Mouse (Mus musculus): Measurements from ENCODE around the gene Hsd11b2. TPM values are rescaled to one million over a fixed set of nuclear protein-coding genes. Genes with fewer than 3 reads are reported as not detected.
"Not testable (repeated sequence)": the region's sequence is repeated elsewhere in the genome, so short reads cannot be mapped to it uniquely, and the experiment has no call there.

The Hsd11b2 gene
- total RNA-seq, 2 experiments from 2014 or later, result 0.11 TPM; not detected in 1

DNA sequence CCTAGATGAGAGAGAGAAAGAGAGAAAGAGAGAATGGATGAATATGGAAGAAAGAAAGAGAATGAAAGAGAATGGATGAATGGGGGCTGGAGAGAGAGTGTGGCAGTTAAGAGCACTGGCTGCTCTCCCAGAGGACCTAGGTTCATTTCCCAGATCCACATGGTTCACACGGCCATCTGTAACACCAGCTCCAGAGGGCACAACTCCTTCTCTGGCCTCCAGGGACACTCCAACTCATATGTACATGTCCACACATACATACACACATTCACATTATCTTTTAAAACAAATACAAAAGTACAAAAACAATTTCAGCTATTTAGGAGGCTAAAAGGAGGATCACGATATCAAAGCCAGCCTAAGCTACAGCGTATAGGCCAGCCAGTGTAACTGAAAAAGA lies 44.3 kb downstream of the Hsd11b2 start:
- DNase-seq (ENCODE audit: low spot score), result no peak

DNA sequence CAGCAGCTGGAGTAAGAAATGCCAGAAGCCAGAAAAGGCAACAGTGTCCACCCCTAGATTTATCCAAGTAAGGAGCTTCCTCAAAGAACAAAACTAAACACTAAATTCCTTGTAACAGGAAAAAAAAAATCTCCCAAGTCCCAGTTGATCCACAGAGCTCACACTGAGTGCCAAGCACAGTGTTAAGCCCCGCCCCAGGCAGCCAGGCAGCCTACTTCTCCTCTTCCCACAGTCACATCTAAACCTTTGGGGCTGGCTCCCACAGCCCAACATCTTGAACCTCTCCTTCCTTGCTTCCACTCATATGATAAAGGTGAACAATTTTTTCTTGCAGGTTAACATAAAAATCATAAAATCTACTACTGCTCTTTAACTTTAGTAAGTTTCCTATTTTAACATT lies 45.3 kb downstream of the Hsd11b2 start:
- DNase-seq (ENCODE audit: low spot score), result no peak

DNA sequence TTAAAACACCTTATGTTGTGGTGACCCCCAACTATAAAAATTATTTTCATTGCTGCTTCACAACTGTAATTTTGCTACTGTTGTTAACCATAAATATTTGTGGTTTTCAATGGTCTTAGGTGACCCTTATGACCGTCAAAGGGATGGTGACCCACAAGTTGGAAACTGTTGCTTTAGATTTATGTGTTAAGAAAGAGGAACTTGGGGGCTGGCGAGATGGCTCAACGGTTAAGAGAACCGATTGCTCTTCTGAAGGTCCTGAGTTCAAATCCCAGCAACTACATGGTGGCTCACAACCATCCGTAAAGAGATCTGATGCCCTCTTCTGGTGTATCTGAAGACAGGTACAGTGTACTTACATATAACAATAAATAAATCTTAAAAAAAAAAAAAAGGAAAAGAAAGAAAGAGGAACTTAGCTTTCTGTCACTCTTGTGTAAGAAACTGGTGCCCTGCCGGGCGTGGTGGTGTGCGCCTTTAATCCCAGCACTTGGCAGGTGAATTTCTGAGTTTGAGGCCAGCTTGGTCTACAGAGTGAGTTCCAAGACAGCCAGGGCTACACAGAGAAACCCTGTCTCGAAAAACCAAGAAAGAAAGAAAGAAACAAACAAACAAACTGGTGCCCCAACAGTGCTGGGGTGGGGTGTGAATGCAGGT lies 46.1 kb downstream of the Hsd11b2 start:
- not testable (repeated sequence) for DNase-seq (ENCODE audit: low spot score)

- DNase-seq (ENCODE audit: low spot score), result no peak
These were observed 46.9 kb downstream of the Hsd11b2 start for GRCm38 (mm10) chr8:105565401-105565881.

DNA sequence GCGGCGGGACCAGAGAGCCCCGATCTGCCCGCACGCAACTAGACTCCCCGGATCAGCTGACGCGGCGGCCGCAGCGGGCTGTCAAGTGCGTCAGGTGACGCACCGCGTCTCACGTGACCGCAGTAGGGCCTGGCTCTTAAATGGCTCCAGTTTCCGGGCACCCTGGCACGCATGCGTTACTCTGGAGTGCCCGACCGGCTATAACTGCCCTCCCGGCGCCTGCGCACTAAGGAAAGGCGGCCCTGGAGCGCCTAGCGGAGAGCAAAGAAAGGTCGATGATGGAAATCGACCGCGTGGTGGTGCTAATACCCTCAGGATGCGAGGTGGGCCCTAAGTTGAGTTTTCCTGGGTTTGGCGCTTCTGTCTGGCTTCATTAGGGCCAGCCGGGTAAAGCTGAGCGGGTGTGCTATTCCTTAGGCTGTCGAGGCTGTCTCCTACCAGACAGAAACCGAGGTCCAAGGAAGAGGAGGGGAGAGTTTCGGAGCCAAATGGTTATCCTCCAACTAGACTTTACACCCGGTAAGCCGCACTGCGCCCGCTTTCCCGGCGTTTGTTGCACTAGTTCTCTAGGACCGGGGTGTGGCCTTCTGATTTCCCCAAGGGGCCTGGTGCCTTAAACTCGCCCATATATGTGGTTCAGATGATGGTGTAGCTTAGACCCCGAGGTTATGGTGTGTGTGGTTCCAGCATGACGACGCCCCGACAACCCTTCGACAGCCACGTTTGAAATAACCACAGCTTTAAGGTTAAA lies 47.6 kb downstream of the Hsd11b2 start, which contains the start of gene Atp6v0d1:
Gene Atp6v0d1 (minus strand): TSS at position 96 of the 751 bp plus-strand sequence.
- peak; percentile 99 for DNase-seq (ENCODE audit: low spot score)

DNA sequence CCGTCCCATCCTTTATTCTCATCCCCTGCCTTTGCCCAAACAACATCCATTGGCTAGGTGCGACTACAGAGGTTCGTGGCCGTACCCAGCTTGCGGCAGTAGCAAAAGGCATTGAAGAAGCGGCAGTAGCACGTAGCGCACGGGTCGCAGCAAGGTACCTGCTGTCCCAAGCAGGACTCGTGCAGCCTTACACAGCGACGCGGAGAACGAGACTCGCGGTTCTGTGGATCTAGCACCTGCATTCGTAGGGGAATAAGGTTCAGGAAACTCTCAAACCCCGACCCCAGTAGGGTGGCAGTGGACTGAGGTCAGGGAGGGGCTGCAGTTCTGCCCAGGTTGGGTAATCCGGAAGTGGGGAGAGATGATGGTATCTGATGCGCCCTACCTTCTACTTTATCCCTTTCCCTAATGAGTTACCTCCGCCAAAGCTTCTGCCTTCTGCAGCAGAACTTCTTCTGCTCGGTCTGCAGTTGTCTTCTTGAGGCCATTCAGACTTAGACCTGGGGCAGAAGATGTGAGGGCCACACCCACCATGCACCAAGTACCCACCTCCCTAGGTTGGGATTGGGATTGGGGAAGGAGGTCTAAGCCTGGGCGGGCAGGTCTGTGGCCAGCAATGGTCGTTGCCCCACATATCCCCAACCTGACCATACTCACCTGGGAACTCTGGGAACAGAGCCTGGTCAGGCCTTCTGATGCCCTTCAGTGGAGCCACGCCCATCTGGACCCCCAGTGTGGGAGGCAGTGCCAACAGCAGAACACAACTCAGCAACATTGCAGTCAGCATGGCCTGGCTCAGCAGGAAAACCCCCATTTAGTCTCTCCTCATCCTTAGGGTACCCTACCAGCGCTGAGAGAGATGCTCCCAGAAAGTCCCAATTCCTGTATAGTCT lies 48.4 kb downstream of the Hsd11b2 start:
- DNase-seq (ENCODE audit: low spot score), result no peak

DNA sequence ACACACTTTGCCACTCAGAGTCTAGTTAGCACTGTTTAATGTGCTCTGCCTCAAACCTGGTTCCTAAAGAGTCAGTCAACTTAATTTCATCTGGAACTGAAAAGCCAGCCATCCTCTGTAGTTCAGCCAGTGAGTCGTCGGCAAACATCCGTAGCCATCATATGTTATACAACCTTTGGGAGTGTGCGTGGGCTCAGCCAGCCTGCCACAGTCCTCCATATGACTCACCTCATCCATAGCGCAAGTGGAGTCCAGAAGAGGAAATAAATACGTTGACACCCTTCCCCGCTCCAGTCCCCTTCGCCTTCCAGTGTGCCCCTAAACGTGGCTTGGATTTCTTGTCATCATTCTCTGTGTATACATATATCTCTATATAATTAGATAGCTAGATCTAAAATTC lies 53.3 kb downstream of the Hsd11b2 start:
- no peak for DNase-seq (ENCODE audit: low spot score)

- no peak for DNase-seq (ENCODE audit: low spot score)
These were observed 54.9 kb downstream of the Hsd11b2 start for GRCm38 (mm10) chr8:105573427-105573826.

Other genes with a start within 250 kb of the Hsd11b2 start
- gene Hsf4, start 249.0 kb upstream of the Hsd11b2 start, total RNA-seq (2021), result 10 to 100 TPM in 1 of 2 experiments, 1 to 10 TPM in 1; 9.8 to 11.1 TPM
- gene Nol3, start 242.6 kb upstream of the Hsd11b2 start, total RNA-seq (2021), result 10 to 100 TPM; 32.7 to 38.9 TPM
- gene 4931428F04Rik, start 228.9 kb upstream of the Hsd11b2 start, total RNA-seq (2021), result under 1 TPM; 0.53 to 0.74 TPM
- 1 to 10 TPM in 1 of 2 experiments, under 1 TPM in 1; 0.85 to 1.3 TPM for gene Exoc3l, start 222.7 kb upstream of the Hsd11b2 start, total RNA-seq (2021)
- 10 to 100 TPM; 31.2 to 31.7 TPM for gene E2f4, start 221.1 kb upstream of the Hsd11b2 start, total RNA-seq (2021)
- 1 to 10 TPM; 1.3 to 2.2 TPM for gene Elmo3, start 213.2 kb upstream of the Hsd11b2 start, total RNA-seq (2021)
- 1 to 10 TPM in 1 of 2 experiments, under 1 TPM in 1; 0.89 to 1.4 TPM for gene Lrrc29, start 192.5 kb upstream of the Hsd11b2 start, total RNA-seq (2021)
- 10 to 100 TPM; 21.1 to 22.6 TPM for gene Tmem208, start 192.4 kb upstream of the Hsd11b2 start, total RNA-seq (2021)
- 10 to 100 TPM; 19.7 to 26.1 TPM for gene Fhod1, start 170.8 kb upstream of the Hsd11b2 start, total RNA-seq (2021)
- gene Slc9a5, start 169.9 kb upstream of the Hsd11b2 start, total RNA-seq (2021), result under 1 TPM; 0.25 to 0.50 TPM
- gene Plekhg4, start 145.5 kb upstream of the Hsd11b2 start, total RNA-seq (2021), result under 1 TPM in 1 of 2 experiments, not detected in 1; 0.09 TPM
- under 1 TPM in 1 of 2 experiments, not detected in 1; 0.21 TPM for gene Kctd19, start 105.3 kb upstream of the Hsd11b2 start, total RNA-seq (2021)
- gene Lrrc36, start 105.2 kb upstream of the Hsd11b2 start, total RNA-seq (2021), result under 1 TPM; 0.41 to 0.64 TPM
- gene Tppp3, start 47.2 kb upstream of the Hsd11b2 start, total RNA-seq (2021), result 10 to 100 TPM; 47.9 to 56.7 TPM
- gene Zdhhc1, start 21.9 kb upstream of the Hsd11b2 start, total RNA-seq (2021), result 10 to 100 TPM; 10.3 to 11.6 TPM
- 10 to 100 TPM; 40.1 to 42.7 TPM for gene Atp6v0d1, start 47.3 kb downstream of the Hsd11b2 start, total RNA-seq (2021)
- 10 to 100 TPM; 17.1 to 21.7 TPM for gene Ripor1, start 86.5 kb downstream of the Hsd11b2 start, total RNA-seq (2021)
- gene Ctcf, start 117.8 kb downstream of the Hsd11b2 start, total RNA-seq (2021), result 10 to 100 TPM; 33.6 to 34.2 TPM
- gene Agrp, start 118.6 kb downstream of the Hsd11b2 start, total RNA-seq (2021), result 1 to 10 TPM in 1 of 2 experiments, under 1 TPM in 1; 0.52 to 1.2 TPM
- gene Carmil2, start 167.5 kb downstream of the Hsd11b2 start, total RNA-seq (2021), result under 1 TPM in 1 of 2 experiments, not detected in 1; 0.05 TPM
- 1 to 10 TPM; 5.0 to 5.4 TPM for gene Acd, start 182.3 kb downstream of the Hsd11b2 start, total RNA-seq (2021)
- gene Pard6a, start 182.4 kb downstream of the Hsd11b2 start, total RNA-seq (2021), result 1 to 10 TPM; 5.5 to 6.2 TPM
- not detected for gene 4933405L10Rik, start 188.9 kb downstream of the Hsd11b2 start, total RNA-seq (2021)
- 1 to 10 TPM in 1 of 2 experiments, under 1 TPM in 1; 0.69 to 1.4 TPM for gene Enkd1, start 189.5 kb downstream of the Hsd11b2 start, total RNA-seq (2021)
- 1 to 10 TPM; 6.9 to 8.4 TPM for gene Gfod2, start 239.9 kb downstream of the Hsd11b2 start, total RNA-seq (2021)